Mouse (Mus musculus): Measurements from ENCODE around the gene Dkkl1. TPM values are rescaled to one million over a fixed set of nuclear protein-coding genes. Genes with fewer than 3 reads are reported as not detected.

The Dkkl1 gene
- polyA plus RNA-seq, 2 experiments: 4.8 to 14.8 TPM

GRCm38 (mm10) chr7:45185921-45186320 lies 26.0 kb downstream of the Dkkl1 start:
- Histone ChIP-seq H3K27ac (replicated peaks; ENCODE audit: low read depth, low read length) (no peak overlapping the region), H3K9me3 (ENCODE audit: control insufficient read depth, low read length) (no peaks in the 10 kb centered on the region), H3K4me2 (replicated peaks; ENCODE audit: low read depth, low read length, severe bottlenecking) (no peak overlapping the region), H3K4me3 (replicated peaks; ENCODE audit: low read length) (no peak overlapping the region), H3K36me3 (ENCODE audit: control insufficient read depth, insufficient read depth, low read length) (no peaks in the 10 kb centered on the region), H3K9ac (ENCODE audit: low read depth, low read length, severe bottlenecking) (no peak overlapping the region), H3K27me3 (ENCODE audit: control insufficient read depth, insufficient read depth, low read length) (peaks cover 33% of the 10 kb centered on the region), H3K4me1 (ENCODE audit: control insufficient read depth, insufficient read depth, low read length) (no peaks in the 10 kb centered on the region)
- DNase-seq (ENCODE audit: low spot score) (no peak), ATAC-seq (ENCODE audit: low FRiP score, low read depth) (no peak)
- WGBS: 48% methylated on average over 7 of the region's 7 CpGs
- no peak for TF ChIP-seq POLR2A (IDR thresholded peaks at IDR 0.05; ENCODE audit: borderline replicate concordance, extremely low read depth, insufficient read depth, insufficient read length)

GRCm38 (mm10) chr7:45183672-45184071 lies 28.3 kb downstream of the Dkkl1 start:
- no peak for TF ChIP-seq POLR2A (IDR thresholded peaks at IDR 0.05; ENCODE audit: borderline replicate concordance, extremely low read depth, insufficient read depth, insufficient read length)
- DNase-seq (ENCODE audit: low spot score) (no peak), ATAC-seq (ENCODE audit: low FRiP score, low read depth) (no peak)
- Histone ChIP-seq H3K4me1 (ENCODE audit: control insufficient read depth, insufficient read depth, low read length) (no peaks in the 10 kb centered on the region), H3K9me3 (ENCODE audit: control insufficient read depth, low read length) (no peaks in the 10 kb centered on the region), H3K27me3 (ENCODE audit: control insufficient read depth, insufficient read depth, low read length) (peaks cover 53% of the 10 kb centered on the region), H3K4me3 (replicated peaks; ENCODE audit: low read length) (no peak overlapping the region), H3K4me2 (replicated peaks; ENCODE audit: low read depth, low read length, severe bottlenecking) (no peak overlapping the region), H3K9ac (ENCODE audit: low read depth, low read length, severe bottlenecking) (no peak overlapping the region), H3K27ac (replicated peaks; ENCODE audit: low read depth, low read length) (no peak overlapping the region), H3K36me3 (ENCODE audit: control insufficient read depth, insufficient read depth, low read length) (no peaks in the 10 kb centered on the region)
- 69% methylated on average over 5 of the region's 7 CpGs for WGBS

GRCm38 (mm10) chr7:45182606-45183005 lies 29.3 kb downstream of the Dkkl1 start:
- no peaks in the 10 kb centered on the region for H3K9me3 ChIP-seq (ENCODE audit: control insufficient read depth, low read length)
- no peak overlapping the region for H3K9ac ChIP-seq (ENCODE audit: low read depth, low read length, severe bottlenecking)
- no peaks in the 10 kb centered on the region for H3K36me3 ChIP-seq (ENCODE audit: control insufficient read depth, insufficient read depth, low read length)
- ATAC-seq (ENCODE audit: low FRiP score, low read depth) (peak; percentile 7; the same call in 1 of the 2 replicates), DNase-seq (ENCODE audit: low spot score) (no peak)
- 20% methylated on average over 11 of the region's 11 CpGs for WGBS
- H3K27ac ChIP-seq (replicated peaks; ENCODE audit: low read depth, low read length): no peak overlapping the region
- no peaks in the 10 kb centered on the region for H3K4me1 ChIP-seq (ENCODE audit: control insufficient read depth, insufficient read depth, low read length)
- H3K27me3 ChIP-seq (ENCODE audit: control insufficient read depth, insufficient read depth, low read length): peaks cover 64% of the 10 kb centered on the region
- peak overlapping the region; percentile 10 for H3K4me3 ChIP-seq (replicated peaks; ENCODE audit: low read length)
- H3K4me2 ChIP-seq (replicated peaks; ENCODE audit: low read depth, low read length, severe bottlenecking): peak overlapping the region; percentile 40
- no peak for TF ChIP-seq POLR2A (IDR thresholded peaks at IDR 0.05; ENCODE audit: borderline replicate concordance, extremely low read depth, insufficient read depth, insufficient read length)

- peak overlapping the region; percentile 40 for H3K4me2 ChIP-seq (replicated peaks; ENCODE audit: low read depth, low read length, severe bottlenecking)
- H3K27me3 ChIP-seq (ENCODE audit: control insufficient read depth, insufficient read depth, low read length): peaks cover 68% of the 10 kb centered on the region
- ATAC-seq (ENCODE audit: low FRiP score, low read depth) (peak; percentile 93), DNase-seq (ENCODE audit: low spot score) (peak; percentile 91)
- no peak overlapping the region for H3K27ac ChIP-seq (replicated peaks; ENCODE audit: low read depth, low read length)
- H3K9ac ChIP-seq (ENCODE audit: low read depth, low read length, severe bottlenecking): no peak overlapping the region
- no peak for TF ChIP-seq POLR2A (IDR thresholded peaks at IDR 0.05; ENCODE audit: borderline replicate concordance, extremely low read depth, insufficient read depth, insufficient read length)
- H3K9me3 ChIP-seq (ENCODE audit: control insufficient read depth, low read length): no peaks in the 10 kb centered on the region
- peak overlapping the region; percentile 10 for H3K4me3 ChIP-seq (replicated peaks; ENCODE audit: low read length)
- no peaks in the 10 kb centered on the region for H3K36me3 ChIP-seq (ENCODE audit: control insufficient read depth, insufficient read depth, low read length)
- H3K4me1 ChIP-seq (ENCODE audit: control insufficient read depth, insufficient read depth, low read length): no peaks in the 10 kb centered on the region
- WGBS: 0% methylated on average over 34 of the region's 34 CpGs
These were observed 29.7 kb downstream of the Dkkl1 start for GRCm38 (mm10) chr7:45182199-45182601.

- no peaks in the 10 kb centered on the region for H3K4me1 ChIP-seq (ENCODE audit: control insufficient read depth, insufficient read depth, low read length)
- ATAC-seq (ENCODE audit: low FRiP score, low read depth) (no peak), DNase-seq (ENCODE audit: low spot score) (no peak)
- H3K27me3 ChIP-seq (ENCODE audit: control insufficient read depth, insufficient read depth, low read length): peaks cover 75% of the 10 kb centered on the region
- H3K27ac ChIP-seq (replicated peaks; ENCODE audit: low read depth, low read length): no peak overlapping the region
- no peak for TF ChIP-seq POLR2A (IDR thresholded peaks at IDR 0.05; ENCODE audit: borderline replicate concordance, extremely low read depth, insufficient read depth, insufficient read length)
- WGBS: 8% methylated on average over 24 of the region's 35 CpGs
- H3K4me3 ChIP-seq (replicated peaks; ENCODE audit: low read length): no peak overlapping the region
- H3K9ac ChIP-seq (ENCODE audit: low read depth, low read length, severe bottlenecking): no peak overlapping the region
- 0 out of 2 replicates have a peak overlapping the region, but pooled peaks have one; percentile 3 for H3K4me2 ChIP-seq (replicated peaks; ENCODE audit: low read depth, low read length, severe bottlenecking)
- no peaks in the 10 kb centered on the region for H3K36me3 ChIP-seq (ENCODE audit: control insufficient read depth, insufficient read depth, low read length)
- no peaks in the 10 kb centered on the region for H3K9me3 ChIP-seq (ENCODE audit: control insufficient read depth, low read length)
These were observed 30.4 kb downstream of the Dkkl1 start for GRCm38 (mm10) chr7:45181540-45181939.

Measured in limb, embryonic 14.5 days (tissue).